Mouse (Mus musculus) heart, postnatal 0 days (tissue): Measurements from ENCODE around the gene Akt3. TPM values are rescaled to one million over a fixed set of nuclear protein-coding genes. Genes with fewer than 3 reads are reported as not detected.
A peak's percentile ranks its signal among the peaks of the same experiment; 100 is the strongest.

Source experiments
- ATAC-seq: fragments of 200-750 bp; cut with Nextera tagmentation; 2 replicates; pipeline ENCODE4 v1.8.0; 2017; ENCODE audit warnings: low read depth, moderate number of reproducible peaks, moderate library complexity; ENCODE audit not compliant: insufficient read depth
- DNase-seq: peaks from one replicate; pipeline ENCODE4 v3.0.0-alpha.2; 2016; ENCODE audit warnings: low spot score
- H3K27ac ChIP-seq: fragments of 300-500 bp; sonication (generic); 2 replicates; pipeline ENCODE4 v1.5.1; 2014; ENCODE audit warnings: low read depth, mild to moderate bottlenecking
- H3K27me3 ChIP-seq: fragments of 300-500 bp; sonication (generic); 2 replicates; pipeline ENCODE4 v1.6.1; 2014; ENCODE audit warnings: low read length, mixed read lengths; ENCODE audit not compliant: control insufficient read depth, insufficient read depth
- H3K36me3 ChIP-seq: fragments of 300-500 bp; sonication (generic); replicated peaks from 2 replicates; pipeline ENCODE4 v1.6.1; 2014; ENCODE audit warnings: low read length, mixed read lengths; ENCODE audit not compliant: control insufficient read depth, insufficient read depth
- H3K4me1 ChIP-seq: fragments of 300-500 bp; sonication (generic); 2 replicates; pipeline ENCODE4 v1.6.1; 2014; ENCODE audit warnings: antibody characterized with exemption; ENCODE audit not compliant: control insufficient read depth, insufficient read depth
- H3K4me2 ChIP-seq: fragments of 300-500 bp; sonication (generic); 2 replicates; pipeline ENCODE4 v1.6.1; 2014; ENCODE audit warnings: low read depth, mild to moderate bottlenecking, low read length, moderate library complexity
- H3K4me3 ChIP-seq: fragments of 300-500 bp; sonication (generic); 2 replicates; pipeline ENCODE4 v1.5.1; 2014; ENCODE audit warnings: low read depth, low read length
- H3K9ac ChIP-seq: fragments of 300-500 bp; sonication (generic); replicated peaks from 2 replicates; pipeline ENCODE4 v1.6.1; 2014; ENCODE audit warnings: low read depth, low read length, mixed read lengths
- H3K9me3 ChIP-seq: fragments of 300-500 bp; sonication (generic); replicated peaks from 2 replicates; pipeline ENCODE4 v1.6.1; 2016; ENCODE audit warnings: low read length; ENCODE audit not compliant: control insufficient read depth
- CTCF ChIP-seq: IDR thresholded peaks from 2 replicates; pipeline ENCODE4 v1.5.1; 2016; ENCODE audit warnings: antibody characterized with exemption, control low read depth, low read depth
- EP300 ChIP-seq: IDR thresholded peaks from 2 replicates; pipeline ENCODE4 v1.6.1; 2016; ENCODE audit warnings: antibody characterized with exemption, low read depth
- WGBS: fragments of 180-500 bp; shearing (Covaris S2); extraction: QIAGEN DNeasy Blood & Tissue Kit; methylation state at CpG from one replicate; pipeline ENCODE4 v1.1.7; 2014; 5-methylcytosine and 5-hydroxymethylcytosine counted together
- polyA plus RNA-seq: library from polyadenylated mRNA; unstranded; fragments of >200 nt; fragmentation: Nextera tagmentation; extraction: Ambion mirVana; gene quantifications from 2 replicates; pipeline ENCODE4 v1.2.1, GENCODE M21; 2015
- total RNA-seq: library from RNA; depleted of rRNA; stranded (reverse); fragments of >200 nt; gene quantifications from 2 replicates; pipeline ENCODE4 v1.2.3, GENCODE M21; 2014; ENCODE audit warnings: low replicate concordance

Akt3 gene
- total and polyA plus RNA-seq, 2 experiments from 2014 or later = 2.6 to 9.9 TPM

DNA sequence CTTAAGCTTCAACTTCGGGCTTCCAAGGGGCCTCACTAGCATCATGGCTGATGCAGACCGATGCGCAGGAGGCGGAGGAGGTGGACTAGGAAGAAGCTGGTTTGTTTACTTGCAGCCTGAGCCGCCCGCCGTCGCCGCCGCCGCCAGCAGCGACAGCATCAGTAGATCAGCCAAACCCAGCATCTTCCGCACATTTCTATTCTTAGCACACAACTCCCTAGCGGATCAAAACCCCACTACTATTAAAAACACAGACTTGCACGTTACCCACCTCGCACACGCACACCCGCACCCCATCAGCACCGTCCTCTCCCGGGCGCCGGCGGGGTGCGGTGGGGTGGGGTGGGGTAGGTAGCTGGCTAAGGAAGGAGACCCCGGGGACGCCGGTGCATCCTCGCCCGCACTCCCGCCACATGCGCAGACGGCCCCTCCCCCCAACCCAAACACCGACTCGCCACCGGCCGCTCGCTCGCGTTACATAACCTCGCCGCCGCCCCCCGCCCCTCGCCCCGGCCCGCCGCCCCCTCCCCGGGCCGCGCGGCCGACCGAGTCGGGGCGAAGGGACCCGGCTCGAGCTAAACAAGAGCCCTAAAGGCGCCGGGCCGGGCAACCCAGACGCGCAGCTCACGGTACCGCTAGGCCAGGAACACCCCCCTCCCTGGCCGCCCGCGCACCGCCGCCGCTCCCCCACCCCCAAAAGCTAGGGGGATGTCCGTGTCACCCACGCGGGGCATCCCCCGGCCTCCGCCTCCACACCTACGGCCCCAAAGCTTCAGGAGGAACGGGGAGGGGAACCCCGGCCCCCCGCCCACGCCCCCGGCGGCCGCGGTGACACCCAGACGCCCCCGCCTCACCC lies 597 bp downstream of the Akt3 start:
- peak overlapping the region; percentile 82 for H3K9ac ChIP-seq
- no peaks in the 10 kb centered on the region for H3K36me3 ChIP-seq
- H3K9me3 ChIP-seq = no peaks in the 10 kb centered on the region
- H3K4me1 ChIP-seq = no peaks in the 10 kb centered on the region
- WGBS = under 1% methylated on average over 66 of the region's 86 CpGs
- DNase-seq (peak; percentile 57), ATAC-seq (peak; percentile 32; the same call in 1 of the 2 replicates)
- peak overlapping the region; percentile 97 for H3K4me3 ChIP-seq
- H3K27me3 ChIP-seq = no peaks in the 10 kb centered on the region
- no peak for TF ChIP-seq EP300
- TF ChIP-seq CTCF = no peak
- peak overlapping the region; percentile 86 for H3K4me2 ChIP-seq
- peak overlapping the region; percentile 91 for H3K27ac ChIP-seq

DNA sequence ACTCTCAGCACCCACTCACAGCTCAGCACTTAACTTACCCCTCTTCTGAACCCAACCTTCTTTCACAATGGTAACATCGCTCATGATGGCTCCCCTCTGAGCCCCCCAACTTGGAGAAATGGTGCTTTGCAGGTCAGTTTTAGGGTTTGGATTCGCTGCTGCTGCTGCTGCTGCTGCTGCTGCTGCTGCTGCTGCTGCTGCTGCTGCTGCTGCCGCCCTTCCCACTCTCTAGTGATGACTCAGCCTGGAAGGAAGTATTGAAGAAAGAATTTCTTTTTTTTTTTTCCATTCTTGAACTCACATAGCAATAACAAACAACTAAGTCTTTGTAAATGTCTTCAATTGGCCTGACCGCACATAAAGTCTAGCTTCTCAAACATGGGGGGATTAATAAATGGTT lies 9.4 kb downstream of the Akt3 start:
- Histone ChIP-seq H3K36me3 (no peaks in the 10 kb centered on the region), H3K9ac (no peak overlapping the region), H3K4me3 (no peak overlapping the region), H3K4me1 (no peaks in the 10 kb centered on the region), H3K4me2 (peak overlapping the region; percentile 12; the same call in 1 of the 2 replicates), H3K9me3 (no peaks in the 10 kb centered on the region), H3K27me3 (no peaks in the 10 kb centered on the region), H3K27ac (peak overlapping the region; percentile 16; the same call in 1 of the 2 replicates)
- WGBS = 43% methylated on average over 4 of the region's 4 CpGs
- DNase-seq (peak; percentile 41), ATAC-seq (no peak)
- no peak for TF ChIP-seq CTCF
- TF ChIP-seq EP300 = no peak

DNA sequence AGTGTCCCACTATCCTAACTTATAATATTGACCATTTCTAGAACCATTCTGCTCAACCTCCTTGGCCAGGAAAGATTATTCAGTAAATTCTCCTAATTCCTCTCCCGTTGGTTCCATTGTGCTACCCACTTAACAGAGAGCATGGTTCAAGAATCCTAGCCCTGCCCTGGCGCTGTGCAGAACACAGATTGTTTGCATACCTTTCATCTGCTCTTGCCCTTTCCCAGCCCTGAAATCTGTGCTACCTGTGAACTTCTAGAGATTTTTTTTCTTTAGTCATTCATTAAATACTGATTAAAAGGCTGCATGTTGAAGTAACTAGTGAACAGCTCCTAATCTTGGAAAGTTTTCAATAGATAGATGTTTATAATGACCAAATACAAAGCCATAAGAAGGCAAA lies 19.6 kb downstream of the Akt3 start:
- WGBS = 40% methylated on average over 2 of the region's 2 CpGs
- Histone ChIP-seq H3K4me2 (no peak overlapping the region), H3K27me3 (no peaks in the 10 kb centered on the region), H3K9me3 (no peaks in the 10 kb centered on the region), H3K4me1 (no peaks in the 10 kb centered on the region; the same call in 1 of the 2 replicates), H3K36me3 (0 out of 2 replicates have a peak, but pooled peaks cover 3% of the 10 kb centered on the region), H3K27ac (no peak overlapping the region), H3K4me3 (no peak overlapping the region), H3K9ac (no peak overlapping the region)
- TF ChIP-seq EP300 (no peak), CTCF (no peak)
- peak; percentile 55 for ATAC-seq
- DNase-seq = peak; percentile 16

DNA sequence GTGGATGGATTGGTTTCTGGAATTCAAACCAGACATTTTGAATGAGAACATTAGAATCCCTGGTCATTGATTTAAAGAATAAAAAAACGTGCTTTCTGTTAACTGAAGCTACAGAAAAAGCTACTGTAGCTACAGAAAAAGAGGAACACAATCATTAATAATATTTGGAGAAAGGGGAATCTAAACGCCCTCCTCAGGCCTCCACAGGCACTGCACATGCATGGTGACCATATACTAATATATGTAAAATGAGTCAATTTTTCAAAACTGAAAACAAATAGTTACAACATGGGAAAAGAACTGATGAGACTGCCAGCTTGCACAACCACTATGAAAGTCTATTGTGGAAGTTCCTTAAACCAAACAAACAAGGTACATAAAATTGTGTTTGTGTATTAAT lies 21.3 kb downstream of the Akt3 start:
- H3K27ac ChIP-seq = no peak overlapping the region
- ATAC-seq = no peak
- no peaks in the 10 kb centered on the region for H3K9me3 ChIP-seq
- WGBS = 64% methylated on average over 2 of the region's 2 CpGs
- H3K9ac ChIP-seq = no peak overlapping the region
- H3K27me3 ChIP-seq = no peaks in the 10 kb centered on the region
- no peak overlapping the region for H3K4me3 ChIP-seq
- no peak for DNase-seq
- TF ChIP-seq CTCF = no peak
- H3K4me1 ChIP-seq = no peaks in the 10 kb centered on the region; the same call in 1 of the 2 replicates
- no peak overlapping the region for H3K4me2 ChIP-seq
- 0 out of 2 replicates have a peak, but pooled peaks cover 3% of the 10 kb centered on the region for H3K36me3 ChIP-seq

DNA sequence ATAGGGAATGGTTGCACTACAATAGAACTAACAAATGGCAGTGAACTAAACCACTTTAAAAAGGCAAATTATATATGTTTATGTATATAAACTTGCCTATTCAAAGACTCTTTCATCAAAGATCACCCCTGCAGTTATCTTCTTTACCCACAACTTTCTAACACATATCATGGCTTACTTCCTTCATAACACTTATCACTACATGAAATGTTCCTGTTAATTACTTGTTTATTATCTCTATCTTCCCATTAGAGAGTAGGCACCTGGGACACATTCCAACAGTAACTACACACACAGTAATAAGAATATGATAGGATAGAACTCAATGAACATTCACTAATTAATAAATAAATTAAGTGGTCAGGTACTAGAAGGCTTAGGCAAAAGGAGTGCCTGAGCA lies 21.8 kb downstream of the Akt3 start:
- Histone ChIP-seq H3K27me3 (no peaks in the 10 kb centered on the region), H3K9ac (no peak overlapping the region), H3K9me3 (no peaks in the 10 kb centered on the region), H3K4me3 (no peak overlapping the region), H3K27ac (no peak overlapping the region), H3K4me1 (no peaks in the 10 kb centered on the region; the same call in 1 of the 2 replicates), H3K36me3 (0 out of 2 replicates have a peak, but pooled peaks cover 3% of the 10 kb centered on the region), H3K4me2 (no peak overlapping the region)
- DNase-seq (no peak), ATAC-seq (no peak)
- no peak for TF ChIP-seq EP300

DNA sequence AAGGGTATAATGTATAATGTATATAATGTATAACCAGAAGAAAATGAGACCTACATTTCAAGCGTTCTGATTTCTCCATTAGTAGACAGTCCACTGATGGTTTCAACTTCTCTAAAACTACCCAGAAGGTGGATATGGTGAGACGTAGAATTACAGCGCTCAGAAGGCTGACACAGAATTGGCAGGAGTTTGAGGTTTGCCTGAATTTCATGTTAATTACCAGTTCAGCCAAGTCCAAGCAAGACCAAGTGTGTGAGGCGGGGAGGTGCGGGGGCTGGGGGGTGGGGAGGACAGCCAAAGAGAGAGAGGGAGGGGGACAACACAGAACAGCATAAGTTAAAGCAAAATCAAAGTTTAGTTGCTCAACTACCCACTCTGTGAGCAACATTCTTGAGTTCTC lies 23.5 kb downstream of the Akt3 start:
- 91% methylated on average over 5 of the region's 5 CpGs for WGBS
- TF ChIP-seq EP300 (no peak), CTCF (no peak)

More for the DNA sequence above, 23.5 kb downstream of the Akt3 start:
- ATAC-seq (no peak), DNase-seq (no peak)
- no peaks in the 10 kb centered on the region for H3K9me3 ChIP-seq
- no peaks in the 10 kb centered on the region for H3K27me3 ChIP-seq
- no peak overlapping the region for H3K4me2 ChIP-seq
- H3K4me1 ChIP-seq = no peaks in the 10 kb centered on the region; the same call in 1 of the 2 replicates
- H3K27ac ChIP-seq = no peak overlapping the region
- 0 out of 2 replicates have a peak, but pooled peaks cover 3% of the 10 kb centered on the region for H3K36me3 ChIP-seq
- no peak overlapping the region for H3K9ac ChIP-seq
- no peak overlapping the region for H3K4me3 ChIP-seq
